Mouse (Mus musculus) liver, postnatal 0 days (tissue): ENCODE data around the gene Ccdc9b. TPM values are rescaled to one million over a fixed set of nuclear protein-coding genes. Genes with fewer than 3 reads are reported as not detected.
A peak's percentile ranks its signal among the peaks of the same experiment; 100 is the strongest.

ENCODE experiments used
- ATAC-seq: fragments of 200-750 bp; cut with Nextera tagmentation; 2 replicates; pipeline ENCODE4 v1.8.0; 2017; ENCODE audit warnings: mild to moderate bottlenecking, moderate library complexity
- DNase-seq: peaks from one replicate; pipeline ENCODE4 v3.0.0-alpha.2; 2016
- H3K27ac ChIP-seq: fragments of 300-500 bp; sonication (generic); 2 replicates; pipeline ENCODE4 v1.5.1; 2014; ENCODE audit warnings: antibody characterized with exemption, moderate library complexity, mild to moderate bottlenecking, low read depth
- H3K27me3 ChIP-seq: fragments of 300-500 bp; sonication (generic); 2 replicates; pipeline ENCODE4 v1.6.1; 2014; ENCODE audit warnings: low read length, control low read depth, mixed read lengths; ENCODE audit not compliant: insufficient read depth
- H3K36me3 ChIP-seq: fragments of 300-500 bp; sonication (generic); replicated peaks from 2 replicates; pipeline ENCODE4 v1.6.1; 2014; ENCODE audit warnings: mild to moderate bottlenecking, control low read depth, low read length, moderate library complexity, mixed read lengths; ENCODE audit not compliant: insufficient read depth
- H3K4me1 ChIP-seq: fragments of 300-500 bp; sonication (generic); 2 replicates; pipeline ENCODE4 v1.6.1; 2014; ENCODE audit warnings: antibody characterized with exemption, mild to moderate bottlenecking, control low read depth; ENCODE audit not compliant: insufficient read depth
- H3K4me2 ChIP-seq: fragments of 300-500 bp; sonication (generic); 2 replicates; pipeline ENCODE4 v1.6.1; 2014; ENCODE audit warnings: low read depth, mild to moderate bottlenecking, low read length, moderate library complexity, mixed read lengths
- H3K4me3 ChIP-seq: fragments of 300-500 bp; sonication (generic); 2 replicates; pipeline ENCODE4 v1.5.1; 2014; ENCODE audit warnings: low read depth, low read length
- H3K9ac ChIP-seq: fragments of 300-500 bp; sonication (generic); replicated peaks from 2 replicates; pipeline ENCODE4 v1.6.1; 2014; ENCODE audit warnings: mild to moderate bottlenecking, moderate library complexity
- H3K9me3 ChIP-seq: fragments of 300-500 bp; sonication (generic); 2 replicates; pipeline ENCODE4 v1.6.1; 2016; ENCODE audit warnings: mild to moderate bottlenecking, control low read depth, low read length, mixed read lengths
- CTCF ChIP-seq: sonication (generic); IDR thresholded peaks from 2 replicates; pipeline ENCODE4 v1.5.1; 2016; ENCODE audit warnings: antibody characterized with exemption, low read depth
- EP300 ChIP-seq: IDR thresholded peaks from 2 replicates; pipeline ENCODE4 v1.6.1; 2016; ENCODE audit warnings: antibody characterized with exemption, low read depth, mild to moderate bottlenecking
- WGBS: fragments of 180-500 bp; shearing (Covaris S2); extraction: QIAGEN DNeasy Blood & Tissue Kit; methylation state at CpG from one replicate; pipeline ENCODE4 v1.1.7; 2014; ENCODE audit not compliant: insufficient replicate concordance; 5-methylcytosine and 5-hydroxymethylcytosine counted together
- polyA plus RNA-seq: library from polyadenylated mRNA; unstranded; fragments of >200 nt; fragmentation: Nextera tagmentation; extraction: Ambion mirVana; gene quantifications from 2 replicates; pipeline ENCODE4 v1.2.1, GENCODE M21; 2015

Ccdc9b gene
- 0.36 and 0.52 TPM in 2 replicates for polyA plus RNA-seq

DNA sequence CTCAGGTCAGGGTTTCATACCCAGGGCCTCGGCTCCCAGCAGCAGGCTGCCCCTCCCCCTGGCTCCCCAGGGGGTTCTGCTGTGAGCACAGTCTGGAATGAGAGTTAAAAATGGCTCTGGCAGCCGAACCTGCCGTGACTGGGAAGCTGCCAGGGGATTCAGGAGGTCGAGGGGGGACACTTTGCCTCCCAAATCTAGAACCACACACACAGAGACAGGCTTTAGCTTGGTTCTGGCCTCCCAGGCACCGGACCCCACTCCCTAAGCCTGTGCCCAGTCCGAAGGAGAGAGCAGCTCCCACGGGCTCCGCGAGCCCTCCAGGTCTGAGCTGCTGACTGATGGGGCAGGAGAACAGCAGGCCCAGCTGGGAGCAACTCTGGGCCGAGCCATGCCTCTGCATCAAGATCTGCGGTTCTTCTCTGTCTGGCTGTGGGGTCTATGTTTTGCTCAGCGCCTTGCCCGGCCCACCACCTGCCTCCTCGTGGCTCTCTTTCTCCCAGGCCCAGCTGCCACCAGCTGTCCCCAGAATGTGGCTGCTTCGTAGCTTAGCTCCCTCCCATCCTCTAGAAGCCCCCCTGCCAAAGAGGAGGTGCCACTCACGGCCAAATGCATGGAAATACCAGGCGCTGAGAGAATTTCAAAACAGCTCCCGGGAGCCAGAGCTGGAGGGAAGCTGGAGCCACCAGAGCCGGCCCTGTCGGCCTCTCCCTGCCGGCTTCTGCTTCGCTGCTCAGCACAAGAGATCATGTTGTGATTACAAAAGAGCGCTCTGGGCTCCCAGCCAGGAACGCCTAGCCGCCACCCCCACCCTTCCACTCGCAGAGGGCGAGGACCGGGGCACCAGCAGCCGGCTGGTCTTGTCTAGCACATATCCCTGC, at the start of gene Ccdc9b:
TSS of gene Ccdc9b (minus strand) at position 756 of the 878 bp plus-strand sequence.
- WGBS: 25% methylated on average over 29 of the region's 29 CpGs
- DNase-seq (peak; percentile 94), ATAC-seq (peak; percentile 88)
- H3K4me2 ChIP-seq: peak within 1 kb of the TSS; percentile 75
- no peaks in the 10 kb centered on the region for H3K9me3 ChIP-seq
- peak within 1 kb of the TSS; percentile 32 for H3K4me3 ChIP-seq
- TF ChIP-seq EP300 (no peak; the same call in 1 of the 2 replicates), CTCF (no peak)
- peaks cover 37% of the 10 kb centered on the region for H3K4me1 ChIP-seq
- 0 out of 2 replicates have a peak, but pooled peaks cover 14% of the 10 kb centered on the region for H3K27me3 ChIP-seq
- H3K36me3 ChIP-seq: no peaks in the 10 kb centered on the region
- H3K27ac ChIP-seq: peak within 1 kb of the TSS; percentile 77
- H3K9ac ChIP-seq: peak within 1 kb of the TSS; percentile 60

GRCm38 (mm10) chr2:118810861-118811260, 48.4 kb upstream of the Ccdc9b start:
- Histone ChIP-seq H3K9ac (no peak overlapping the region), H3K4me1 (peaks cover 11% of the 10 kb centered on the region), H3K4me3 (no peak overlapping the region), H3K4me2 (no peak overlapping the region), H3K9me3 (no peaks in the 10 kb centered on the region), H3K36me3 (no peaks in the 10 kb centered on the region; the same call in 1 of the 2 replicates), H3K27ac (no peak overlapping the region), H3K27me3 (no peaks in the 10 kb centered on the region)
- DNase-seq (no peak), ATAC-seq (no peak)
- TF ChIP-seq EP300 (no peak), CTCF (no peak)
- WGBS: 31% methylated on average over 2 of the region's 2 CpGs

DNA sequence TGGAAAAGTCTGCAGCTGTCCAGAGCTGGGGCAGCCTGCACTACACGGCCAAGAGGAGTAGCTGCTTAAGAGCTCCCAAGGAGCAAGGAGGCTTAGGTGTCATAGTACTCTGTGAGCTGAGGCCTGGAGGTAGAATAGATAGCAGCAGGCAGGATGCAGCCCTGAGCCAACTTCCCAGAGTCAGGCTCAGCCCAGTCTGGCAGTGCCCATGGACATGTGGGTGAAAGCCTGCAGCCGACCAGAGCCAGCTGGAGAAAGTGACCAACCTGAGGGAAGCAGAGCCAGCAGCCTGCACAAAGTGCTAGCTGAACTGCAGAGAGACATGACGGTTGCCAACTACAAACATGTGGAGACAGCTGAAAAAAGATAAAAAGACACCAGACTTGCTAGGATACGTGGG, 44.4 kb upstream of the Ccdc9b start:
- no peak overlapping the region for H3K4me2 ChIP-seq
- TF ChIP-seq EP300 (no peak), CTCF (no peak)
- H3K9ac ChIP-seq: no peak overlapping the region
- H3K27ac ChIP-seq: peak overlapping the region; percentile 4; the same call in 1 of the 2 replicates
- no peaks in the 10 kb centered on the region for H3K27me3 ChIP-seq
- H3K4me1 ChIP-seq: peaks cover 31% of the 10 kb centered on the region
- H3K4me3 ChIP-seq: no peak overlapping the region
- ATAC-seq (no peak), DNase-seq (no peak)
- H3K9me3 ChIP-seq: no peaks in the 10 kb centered on the region
- no peaks in the 10 kb centered on the region for H3K36me3 ChIP-seq
- 68% methylated on average over 4 of the region's 4 CpGs for WGBS

DNA sequence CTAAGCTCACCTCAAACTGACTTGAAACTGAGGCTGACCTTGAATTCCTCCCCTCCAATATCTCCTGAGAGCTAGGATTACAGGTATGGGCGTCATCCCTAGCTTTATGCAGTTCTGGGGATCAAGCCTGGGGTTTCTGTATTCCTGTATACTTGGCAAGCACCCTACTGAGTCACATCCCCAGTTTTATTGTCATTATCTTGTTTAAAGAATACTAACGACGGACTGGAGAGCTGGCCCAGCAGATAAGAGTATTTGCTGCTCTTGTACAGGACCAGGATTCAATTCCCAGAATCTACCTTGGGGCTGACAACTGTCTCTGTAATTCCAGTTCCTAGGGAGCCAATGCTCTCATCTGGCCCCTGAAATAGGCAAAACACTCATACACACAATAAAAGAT, 43.3 kb upstream of the Ccdc9b start:
- H3K9ac ChIP-seq: no peak overlapping the region
- H3K36me3 ChIP-seq: no peaks in the 10 kb centered on the region
- no peak for ATAC-seq
- no peak for DNase-seq
- H3K9me3 ChIP-seq: no peaks in the 10 kb centered on the region
- H3K27ac ChIP-seq: peak overlapping the region; percentile 29; the same call in 1 of the 2 replicates
- H3K4me2 ChIP-seq: 0 out of 2 replicates have a peak overlapping the region, but pooled peaks have one; percentile 24
- H3K27me3 ChIP-seq: no peaks in the 10 kb centered on the region
- no peak overlapping the region for H3K4me3 ChIP-seq
- 32% methylated on average over 3 of the region's 3 CpGs for WGBS
- no peak for TF ChIP-seq CTCF
- peak; percentile 15; the same call in 1 of the 2 replicates for TF ChIP-seq EP300
- peaks cover 31% of the 10 kb centered on the region for H3K4me1 ChIP-seq

DNA sequence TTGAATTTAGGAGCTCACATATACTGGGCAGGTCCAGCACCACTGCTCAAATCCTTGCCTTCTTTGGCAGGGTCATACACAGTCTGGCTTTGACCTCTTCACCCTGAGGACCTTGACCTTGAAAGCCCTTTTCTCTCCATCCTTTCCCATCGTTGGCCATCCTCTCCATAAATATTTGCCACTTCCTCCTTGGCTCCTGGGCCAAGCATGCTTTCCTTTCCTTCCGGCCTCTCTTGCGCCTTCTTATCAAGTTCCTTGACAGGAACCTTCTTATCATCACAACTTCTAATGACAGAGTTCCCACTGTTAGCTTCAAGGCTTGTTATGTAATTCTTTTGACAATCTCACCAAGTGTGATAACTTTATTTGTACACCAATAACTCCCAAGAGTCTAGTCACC, 42.7 kb upstream of the Ccdc9b start:
- ATAC-seq: no peak
- Histone ChIP-seq H3K9me3 (no peaks in the 10 kb centered on the region), H3K4me2 (0 out of 2 replicates have a peak overlapping the region, but pooled peaks have one; percentile 16), H3K4me3 (no peak overlapping the region), H3K4me1 (peaks cover 31% of the 10 kb centered on the region), H3K27ac (peak overlapping the region; percentile 29; the same call in 1 of the 2 replicates), H3K36me3 (no peaks in the 10 kb centered on the region), H3K9ac (no peak overlapping the region), H3K27me3 (no peaks in the 10 kb centered on the region)
- 16% methylated on average over 3 of the region's 3 CpGs for WGBS
- TF ChIP-seq EP300 (peak; percentile 28; the same call in 1 of the 2 replicates), CTCF (no peak)
- no peak for DNase-seq

GRCm38 (mm10) chr2:118804474-118804873, 42.0 kb upstream of the Ccdc9b start:
- 36% methylated on average over 2 of the region's 2 CpGs for WGBS
- H3K36me3 ChIP-seq: no peaks in the 10 kb centered on the region

More at GRCm38 (mm10) chr2:118804474-118804873, 42.0 kb upstream of the Ccdc9b start:
- Histone ChIP-seq H3K9me3 (no peaks in the 10 kb centered on the region), H3K27ac (no peak overlapping the region), H3K4me2 (no peak overlapping the region), H3K4me1 (peaks cover 31% of the 10 kb centered on the region), H3K9ac (no peak overlapping the region), H3K4me3 (no peak overlapping the region), H3K27me3 (no peaks in the 10 kb centered on the region)
- DNase-seq (peak; percentile 43), ATAC-seq (peak; percentile 58; the same call in 1 of the 2 replicates)
- no peak for TF ChIP-seq EP300
